Mouse (Mus musculus): Measurements from ENCODE around the gene Fam229a. TPM values are rescaled to one million over a fixed set of nuclear protein-coding genes. Genes with fewer than 3 reads are reported as not detected.
A peak's percentile ranks its signal among the peaks of the same experiment; 100 is the strongest.

Gene Fam229a
- polyA plus RNA-seq, 1 experiment from 2014 or later, result not detected

DNA sequence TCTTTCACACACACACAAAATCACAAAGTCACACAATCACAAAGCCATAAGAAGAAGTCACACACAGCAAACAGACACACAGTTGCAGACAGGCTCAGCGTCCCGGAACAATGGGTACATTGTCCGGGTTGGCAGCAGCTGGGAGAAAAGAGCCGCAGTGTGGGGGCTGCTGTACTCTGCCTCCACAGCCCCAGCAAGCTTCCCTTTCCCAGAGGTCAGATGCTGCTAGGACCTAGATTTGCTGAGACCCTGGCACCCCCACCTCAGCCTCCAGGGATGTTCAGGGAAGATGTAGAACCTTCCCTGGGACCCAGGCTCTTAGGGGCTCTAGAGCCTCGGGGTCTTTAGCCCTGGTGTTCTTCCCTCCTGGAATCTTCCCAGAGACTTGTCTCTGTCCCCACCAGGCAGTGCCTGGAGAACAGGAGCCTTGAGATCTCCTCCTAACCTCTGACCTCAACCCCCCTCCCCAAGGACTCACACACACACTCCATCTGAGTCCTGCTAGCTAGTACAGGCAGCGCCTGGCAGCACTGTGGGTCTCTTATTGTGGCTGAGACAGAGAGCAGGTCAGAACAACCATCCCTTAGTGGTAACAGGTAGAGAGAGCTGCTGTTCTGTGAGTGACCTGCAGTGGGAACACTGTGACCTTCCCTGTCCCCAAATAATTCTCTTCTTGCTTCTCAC, 20.6 kb downstream of the Fam229a start:
- Histone ChIP-seq H3K9me3 (ENCODE audit: control insufficient read depth, low read length) (no peaks in the 10 kb centered on the region), H3K27me3 (replicated peaks; ENCODE audit: control insufficient read depth, insufficient read depth, low read length) (no peaks in the 10 kb centered on the region), H3K4me2 (ENCODE audit: low read length) (no peak overlapping the region), H3K36me3 (ENCODE audit: control insufficient read depth, insufficient read depth, low read length) (peaks cover 13% of the 10 kb centered on the region; the same call in 1 of the 2 replicates), H3K4me1 (replicated peaks; ENCODE audit: control insufficient read depth, insufficient read depth, low read length) (0 out of 2 replicates have a peak, but pooled peaks cover 15% of the 10 kb centered on the region), H3K4me3 (ENCODE audit: low read depth, low read length) (no peak overlapping the region), H3K9ac (ENCODE audit: low read length) (no peak overlapping the region), H3K27ac (ENCODE audit: low read depth) (no peak overlapping the region; the same call in 1 of the 2 replicates)
- DNase-seq (ENCODE audit: low spot score) (no peak), ATAC-seq (replicated peaks; ENCODE audit: low FRiP score, low TSS enrichment, low read depth) (no peak)
- 49% methylated on average over 6 of the region's 6 CpGs for WGBS

DNA sequence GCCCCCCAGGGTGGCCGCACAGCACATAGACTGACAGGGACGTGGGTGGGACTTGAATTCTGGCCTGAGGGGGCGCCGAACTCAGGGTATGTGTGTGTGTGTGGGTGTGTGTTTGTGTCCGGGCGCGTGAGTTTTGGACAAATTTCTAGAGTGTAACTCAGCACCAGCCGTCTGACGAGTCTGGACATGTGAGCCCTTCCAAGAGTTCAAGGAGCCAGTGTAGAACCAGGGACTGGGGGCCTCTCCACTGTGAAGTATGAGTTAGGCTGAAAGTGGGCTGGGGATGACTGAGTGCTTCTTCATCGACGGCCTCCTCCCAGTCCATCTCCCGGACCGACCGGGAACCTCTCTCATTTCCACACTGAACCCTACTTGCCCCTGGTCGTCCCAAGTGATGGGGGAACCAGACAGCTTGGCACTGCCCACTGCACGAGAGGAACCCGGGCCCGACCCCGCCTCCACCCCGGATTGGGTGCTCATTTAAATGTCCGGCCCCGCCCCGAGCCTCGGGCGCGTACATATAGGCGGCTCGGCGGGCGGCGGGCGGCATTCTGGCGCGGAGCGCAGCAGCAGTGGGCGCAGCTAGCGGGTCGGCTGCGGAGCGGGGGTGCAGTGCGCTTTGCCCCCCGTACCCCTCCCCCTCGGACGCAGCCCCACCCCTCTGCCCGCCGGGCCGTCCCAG, 22.2 kb downstream of the Fam229a start, which contains the start of gene Marcksl1:
Gene Marcksl1 (plus strand): TSS at position 496 of the 682 bp plus-strand sequence.
- WGBS, result 6% methylated on average over 47 of the region's 47 CpGs
- Histone ChIP-seq H3K9me3 (ENCODE audit: control insufficient read depth, low read length) (no peaks in the 10 kb centered on the region), H3K4me1 (replicated peaks; ENCODE audit: control insufficient read depth, insufficient read depth, low read length) (0 out of 2 replicates have a peak, but pooled peaks cover 15% of the 10 kb centered on the region), H3K36me3 (ENCODE audit: control insufficient read depth, insufficient read depth, low read length) (peaks cover 29% of the 10 kb centered on the region), H3K4me2 (ENCODE audit: low read length) (peak within 1 kb of the TSS; percentile 59), H3K4me3 (ENCODE audit: low read depth, low read length) (peak within 1 kb of the TSS; percentile 80), H3K9ac (ENCODE audit: low read length) (peak within 1 kb of the TSS; percentile 99), H3K27ac (ENCODE audit: low read depth) (peak within 1 kb of the TSS; percentile 95), H3K27me3 (replicated peaks; ENCODE audit: control insufficient read depth, insufficient read depth, low read length) (no peaks in the 10 kb centered on the region)
- DNase-seq (ENCODE audit: low spot score) (peak; percentile 93), ATAC-seq (replicated peaks; ENCODE audit: low FRiP score, low TSS enrichment, low read depth) (peak; percentile 85)

DNA sequence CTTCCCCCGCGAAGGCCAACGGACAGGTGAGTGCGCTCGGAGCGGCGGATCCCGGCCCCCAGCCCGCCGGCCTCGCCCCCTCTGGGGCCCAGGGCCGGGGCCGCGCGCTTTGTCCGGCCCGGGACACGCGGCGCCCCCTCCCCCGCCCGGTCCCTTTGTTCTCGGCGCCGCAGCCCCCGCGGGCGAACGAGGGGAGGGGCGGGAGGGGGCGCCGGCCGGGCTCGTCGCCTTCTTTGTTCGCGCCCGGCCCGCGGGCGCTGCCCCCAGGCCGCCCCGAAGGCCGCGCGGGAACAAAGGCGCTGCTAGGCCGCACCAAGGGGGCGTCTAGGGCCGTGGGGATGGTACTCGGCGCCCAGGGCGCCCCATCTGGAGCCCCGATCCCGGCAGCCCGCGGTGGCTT, 22.9 kb downstream of the Fam229a start:
- no peaks in the 10 kb centered on the region for H3K9me3 ChIP-seq (ENCODE audit: control insufficient read depth, low read length)
- peak overlapping the region; percentile 99 for H3K9ac ChIP-seq (ENCODE audit: low read length)
- ATAC-seq (replicated peaks; ENCODE audit: low FRiP score, low TSS enrichment, low read depth), result peak; percentile 32; the same call in 1 of the 2 replicates
- H3K4me2 ChIP-seq (ENCODE audit: low read length), result peak overlapping the region; percentile 59
- 1% methylated on average over 39 of the region's 57 CpGs for WGBS
- DNase-seq (ENCODE audit: low spot score), result no peak
- H3K4me1 ChIP-seq (replicated peaks; ENCODE audit: control insufficient read depth, insufficient read depth, low read length), result 0 out of 2 replicates have a peak, but pooled peaks cover 13% of the 10 kb centered on the region
- H3K27ac ChIP-seq (ENCODE audit: low read depth), result peak overlapping the region; percentile 95
- peak overlapping the region; percentile 80 for H3K4me3 ChIP-seq (ENCODE audit: low read depth, low read length)
- H3K27me3 ChIP-seq (replicated peaks; ENCODE audit: control insufficient read depth, insufficient read depth, low read length), result no peaks in the 10 kb centered on the region
- peaks cover 36% of the 10 kb centered on the region for H3K36me3 ChIP-seq (ENCODE audit: control insufficient read depth, insufficient read depth, low read length)

DNA sequence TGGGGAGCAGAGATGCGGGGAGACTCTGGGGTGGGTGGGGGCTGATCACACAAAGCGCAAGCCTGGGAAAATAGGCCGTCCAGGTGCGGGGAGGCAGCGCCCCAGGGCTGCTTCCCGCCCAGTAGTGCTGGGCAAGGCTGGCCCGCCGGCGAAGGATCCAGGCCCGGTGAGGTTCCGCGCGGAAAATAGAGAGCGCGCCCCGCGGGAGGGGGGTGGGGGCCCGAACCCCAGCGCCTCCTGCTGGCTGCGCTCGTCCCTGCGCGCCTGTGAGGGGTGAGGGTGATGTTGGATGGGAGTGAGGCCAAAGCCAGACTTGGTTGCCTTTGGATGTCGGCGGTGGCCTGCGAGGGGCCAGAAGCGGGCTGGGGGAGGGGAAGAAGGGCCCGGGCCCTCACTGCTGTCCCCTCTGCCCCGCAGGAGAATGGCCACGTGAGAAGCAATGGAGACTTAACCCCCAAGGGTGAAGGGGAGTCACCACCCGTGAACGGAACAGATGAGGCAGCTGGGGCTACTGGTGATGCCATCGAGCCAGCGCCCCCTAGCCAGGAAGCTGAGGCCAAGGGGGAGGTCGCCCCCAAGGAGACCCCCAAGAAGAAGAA, 23.4 kb downstream of the Fam229a start:
- WGBS, result under 1% methylated on average over 32 of the region's 35 CpGs
- ATAC-seq (replicated peaks; ENCODE audit: low FRiP score, low TSS enrichment, low read depth) (peak; percentile 42; the same call in 1 of the 2 replicates), DNase-seq (ENCODE audit: low spot score) (peak; percentile 91)
- peak overlapping the region; percentile 99 for H3K9ac ChIP-seq (ENCODE audit: low read length)
- H3K4me1 ChIP-seq (replicated peaks; ENCODE audit: control insufficient read depth, insufficient read depth, low read length), result 0 out of 2 replicates have a peak, but pooled peaks cover 12% of the 10 kb centered on the region
- H3K4me2 ChIP-seq (ENCODE audit: low read length), result peak overlapping the region; percentile 59
- peak overlapping the region; percentile 95 for H3K27ac ChIP-seq (ENCODE audit: low read depth)
- peaks cover 37% of the 10 kb centered on the region for H3K36me3 ChIP-seq (ENCODE audit: control insufficient read depth, insufficient read depth, low read length)
- no peaks in the 10 kb centered on the region for H3K9me3 ChIP-seq (ENCODE audit: control insufficient read depth, low read length)
- peak overlapping the region; percentile 80 for H3K4me3 ChIP-seq (ENCODE audit: low read depth, low read length)
- no peaks in the 10 kb centered on the region for H3K27me3 ChIP-seq (replicated peaks; ENCODE audit: control insufficient read depth, insufficient read depth, low read length)

DNA sequence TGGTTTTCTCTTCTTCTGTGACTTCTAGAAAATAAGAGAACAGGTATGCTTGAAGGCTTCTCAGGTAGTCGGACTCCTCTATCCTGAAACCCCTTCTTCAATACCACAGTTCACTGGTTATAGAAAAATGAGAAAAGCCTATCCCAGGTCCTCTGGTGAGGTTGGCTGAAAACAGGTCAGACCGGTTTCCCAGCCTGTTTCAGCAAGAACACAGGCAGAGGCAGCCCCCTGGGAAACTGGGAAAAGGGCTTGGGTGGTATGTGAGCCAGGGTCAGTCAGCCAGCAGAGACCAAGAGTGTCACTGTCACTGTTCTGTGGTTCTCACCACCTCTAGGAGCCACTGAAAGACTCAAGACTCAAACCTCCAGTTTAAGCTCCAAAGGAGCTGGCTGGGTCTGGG, 25.9 kb downstream of the Fam229a start:
- Histone ChIP-seq H3K36me3 (ENCODE audit: control insufficient read depth, insufficient read depth, low read length) (peaks cover 59% of the 10 kb centered on the region), H3K9ac (ENCODE audit: low read length) (no peak overlapping the region), H3K4me1 (replicated peaks; ENCODE audit: control insufficient read depth, insufficient read depth, low read length) (0 out of 2 replicates have a peak, but pooled peaks cover 12% of the 10 kb centered on the region), H3K27me3 (replicated peaks; ENCODE audit: control insufficient read depth, insufficient read depth, low read length) (no peaks in the 10 kb centered on the region), H3K9me3 (ENCODE audit: control insufficient read depth, low read length) (no peaks in the 10 kb centered on the region), H3K27ac (ENCODE audit: low read depth) (peak overlapping the region; percentile 38; the same call in 1 of the 2 replicates), H3K4me2 (ENCODE audit: low read length) (no peak overlapping the region), H3K4me3 (ENCODE audit: low read depth, low read length) (no peak overlapping the region)
- peak; percentile 72 for DNase-seq (ENCODE audit: low spot score)
- ATAC-seq (replicated peaks; ENCODE audit: low FRiP score, low TSS enrichment, low read depth), result no peak; the same call in 1 of the 2 replicates
- 45% methylated on average over 2 of the region's 2 CpGs for WGBS

DNA sequence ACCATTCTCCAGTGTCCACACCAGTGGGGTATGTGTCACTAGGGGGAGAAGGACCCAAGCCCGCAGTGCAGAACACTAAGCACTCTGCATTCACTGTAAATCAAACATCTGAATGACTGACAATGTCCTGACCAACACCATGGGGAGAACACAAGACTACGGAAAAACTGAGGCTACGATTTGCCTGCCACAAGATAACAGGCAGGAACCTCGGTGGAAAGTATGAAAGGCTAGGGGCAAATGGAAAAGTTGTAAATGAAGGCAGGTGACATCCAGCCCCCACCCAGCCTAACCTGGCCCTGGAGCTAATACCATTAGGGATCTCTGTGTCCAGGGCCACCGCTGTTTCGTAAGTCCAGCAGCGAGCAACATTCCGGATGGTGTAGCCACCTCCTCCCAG, 27.5 kb downstream of the Fam229a start:
- DNase-seq (ENCODE audit: low spot score) (no peak), ATAC-seq (replicated peaks; ENCODE audit: low FRiP score, low TSS enrichment, low read depth) (no peak)
- H3K4me3 ChIP-seq (ENCODE audit: low read depth, low read length), result no peak overlapping the region
- H3K4me1 ChIP-seq (replicated peaks; ENCODE audit: control insufficient read depth, insufficient read depth, low read length), result 0 out of 2 replicates have a peak, but pooled peaks cover 8% of the 10 kb centered on the region
- H3K9me3 ChIP-seq (ENCODE audit: control insufficient read depth, low read length), result no peaks in the 10 kb centered on the region
- peaks cover 75% of the 10 kb centered on the region for H3K36me3 ChIP-seq (ENCODE audit: control insufficient read depth, insufficient read depth, low read length)
- 92% methylated on average over 8 of the region's 8 CpGs for WGBS
- no peak overlapping the region for H3K27ac ChIP-seq (ENCODE audit: low read depth)
- no peaks in the 10 kb centered on the region for H3K27me3 ChIP-seq (replicated peaks; ENCODE audit: control insufficient read depth, insufficient read depth, low read length)
- H3K4me2 ChIP-seq (ENCODE audit: low read length), result no peak overlapping the region
- H3K9ac ChIP-seq (ENCODE audit: low read length), result no peak overlapping the region

DNA sequence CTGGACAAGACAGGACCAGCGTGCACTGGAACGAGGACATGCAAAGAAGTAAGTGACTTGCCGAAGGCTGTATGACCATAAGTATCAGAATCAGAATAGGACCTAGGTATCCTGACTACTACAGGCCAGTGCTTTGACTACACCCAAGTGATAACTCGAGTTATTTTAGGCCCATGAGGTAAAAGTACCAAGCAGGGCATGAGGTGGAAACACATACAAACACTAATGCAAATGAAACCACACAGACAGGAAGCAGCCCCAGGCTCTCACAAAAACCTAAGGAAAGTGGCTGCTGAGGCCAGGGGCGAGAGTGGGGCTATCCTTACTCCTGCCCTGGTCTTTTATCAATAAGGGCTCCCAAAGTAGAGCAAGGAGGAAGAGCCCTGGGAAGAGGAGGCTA, 34.3 kb downstream of the Fam229a start:
- H3K36me3 ChIP-seq (ENCODE audit: control insufficient read depth, insufficient read depth, low read length), result peaks cover 92% of the 10 kb centered on the region
- H3K4me2 ChIP-seq (ENCODE audit: low read length), result no peak overlapping the region
- H3K27ac ChIP-seq (ENCODE audit: low read depth), result no peak overlapping the region
- ATAC-seq (replicated peaks; ENCODE audit: low FRiP score, low TSS enrichment, low read depth), result no peak
- H3K27me3 ChIP-seq (replicated peaks; ENCODE audit: control insufficient read depth, insufficient read depth, low read length), result no peaks in the 10 kb centered on the region
- H3K4me3 ChIP-seq (ENCODE audit: low read depth, low read length), result no peak overlapping the region
- H3K9me3 ChIP-seq (ENCODE audit: control insufficient read depth, low read length), result no peaks in the 10 kb centered on the region
- 93% methylated on average over 5 of the region's 5 CpGs for WGBS
- no peak overlapping the region for H3K9ac ChIP-seq (ENCODE audit: low read length)
- H3K4me1 ChIP-seq (replicated peaks; ENCODE audit: control insufficient read depth, insufficient read depth, low read length), result no peaks in the 10 kb centered on the region
- DNase-seq (ENCODE audit: low spot score), result no peak

DNA sequence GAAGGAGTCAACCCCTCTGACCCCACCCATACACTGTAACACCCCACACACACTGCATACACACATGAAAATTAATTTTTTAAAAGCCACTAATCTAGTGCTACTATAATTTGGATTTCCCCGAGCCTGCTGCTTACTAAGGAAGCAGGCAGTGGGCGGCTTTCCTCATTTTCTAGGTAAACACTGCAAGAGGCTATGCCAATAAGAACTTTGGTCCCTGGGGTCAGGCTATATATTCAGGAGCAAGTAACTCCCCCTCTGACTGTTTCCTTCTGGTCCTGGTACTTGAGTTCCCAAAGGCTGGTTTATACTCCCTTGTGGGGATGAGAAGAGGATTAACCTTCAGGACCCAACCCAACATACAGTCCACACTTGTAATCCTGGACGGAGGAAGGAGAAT, 34.9 kb downstream of the Fam229a start:
- H3K9me3 ChIP-seq (ENCODE audit: control insufficient read depth, low read length), result no peaks in the 10 kb centered on the region
- no peak overlapping the region for H3K4me2 ChIP-seq (ENCODE audit: low read length)
- DNase-seq (ENCODE audit: low spot score) (no peak), ATAC-seq (replicated peaks; ENCODE audit: low FRiP score, low TSS enrichment, low read depth) (0 out of 2 replicates have a peak, but pooled peaks have one; percentile 12)
- H3K4me1 ChIP-seq (replicated peaks; ENCODE audit: control insufficient read depth, insufficient read depth, low read length), result no peaks in the 10 kb centered on the region
- H3K36me3 ChIP-seq (ENCODE audit: control insufficient read depth, insufficient read depth, low read length), result peaks cover 94% of the 10 kb centered on the region
- WGBS, result 80% methylated on average over 3 of the region's 3 CpGs
- H3K27ac ChIP-seq (ENCODE audit: low read depth), result no peak overlapping the region
- no peak overlapping the region for H3K4me3 ChIP-seq (ENCODE audit: low read depth, low read length)
- no peak overlapping the region for H3K9ac ChIP-seq (ENCODE audit: low read length)
- no peaks in the 10 kb centered on the region for H3K27me3 ChIP-seq (replicated peaks; ENCODE audit: control insufficient read depth, insufficient read depth, low read length)
